Mouse (Mus musculus): ENCODE data around the gene Fbn1.

DNA sequence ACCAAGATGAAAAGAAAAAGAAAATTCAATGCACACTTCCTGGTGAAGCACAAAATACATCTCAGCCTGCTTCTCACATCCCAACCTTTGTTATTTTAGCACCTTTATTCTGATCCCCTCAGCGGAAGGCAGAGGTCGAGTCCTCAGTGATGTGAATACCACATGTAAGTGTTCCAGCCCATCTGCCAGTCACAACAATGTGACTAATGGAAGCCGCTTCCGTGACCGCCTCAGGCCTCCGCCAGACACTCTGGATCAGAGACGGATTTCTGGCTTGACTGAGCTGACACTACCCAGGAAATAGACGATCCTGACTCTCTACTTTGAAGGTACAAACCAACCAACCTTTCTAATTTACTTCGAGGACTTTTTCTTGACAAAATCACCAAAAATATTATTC lies 22.9 kb downstream of the Fbn1 start:
- no peak for TF ChIP-seq POLR2A (IDR thresholded peaks at IDR 0.05; ENCODE audit: borderline replicate concordance, extremely low read depth, insufficient read depth, insufficient read length, poor library complexity, severe bottlenecking)
- TF ChIP-seq CTCF (IDR thresholded peaks at IDR 0.05; ENCODE audit: borderline replicate concordance, extremely low read depth, insufficient read depth, insufficient read length) = no peak

All from brain, embryonic 14.5 days (tissue).